Mouse (Mus musculus) kidney, adult 2 months (tissue): Measurements from ENCODE around the gene Msto1.
"Not testable (repeated sequence)": the region's sequence is repeated elsewhere in the genome, so short reads cannot be mapped to it uniquely, and the experiment has no call there.

Experiments used
- CTCF ChIP-seq: fragments of 200-500 bp; conservative IDR thresholded peaks from 2 replicates; pipeline ENCODE4 v1.5.1; 2011; ENCODE audit warnings: low read depth, mild to moderate bottlenecking, control low read depth, low read length, moderate library complexity, mixed read lengths; ENCODE audit not compliant: insufficient read depth, insufficient read length
- POLR2A ChIP-seq: fragments of 200-500 bp; IDR thresholded peaks from one replicate; pipeline ENCODE4 v1.6.1; 2011; ENCODE audit warnings: low read depth, low read length, control low read depth

- TF ChIP-seq CTCF, POLR2A: not testable (repeated sequence)
Observed at GRCm38 (mm10) chr3:88893011-88893410, 20.8 kb downstream of the Msto1 start.
